Mouse (Mus musculus) B cell, adult 2 months (primary cell): Measurements from ENCODE around the gene Ctdnep1.

Source experiments
- DNase-seq, 2 experiments: peaks; one replicate each; pipeline ENCODE4 v3.0.0; 2022

The Ctdnep1 gene

GRCm38 (mm10) chr11:70030651-70031320, 49.8 kb downstream of the Ctdnep1 start:
- no peak for DNase-seq

GRCm38 (mm10) chr11:70031321-70031670, 50.3 kb downstream of the Ctdnep1 start:
- no peak for DNase-seq

- DNase-seq = no peak
Observed at GRCm38 (mm10) chr11:70038174-70038573, 57.2 kb downstream of the Ctdnep1 start.

- no peak for DNase-seq
Observed at GRCm38 (mm10) chr11:70039631-70040030, 58.7 kb downstream of the Ctdnep1 start.

GRCm38 (mm10) chr11:70040184-70040583, 59.2 kb downstream of the Ctdnep1 start:
- DNase-seq = no peak
